Mouse (Mus musculus) urinary bladder, postnatal 10 days (tissue): Measurements from ENCODE around the gene Gli2.

Source experiments
- DNase-seq: peaks from one replicate; pipeline ENCODE4 v3.0.0; 2022; ENCODE audit warnings: low spot score

Gli2 gene

DNA sequence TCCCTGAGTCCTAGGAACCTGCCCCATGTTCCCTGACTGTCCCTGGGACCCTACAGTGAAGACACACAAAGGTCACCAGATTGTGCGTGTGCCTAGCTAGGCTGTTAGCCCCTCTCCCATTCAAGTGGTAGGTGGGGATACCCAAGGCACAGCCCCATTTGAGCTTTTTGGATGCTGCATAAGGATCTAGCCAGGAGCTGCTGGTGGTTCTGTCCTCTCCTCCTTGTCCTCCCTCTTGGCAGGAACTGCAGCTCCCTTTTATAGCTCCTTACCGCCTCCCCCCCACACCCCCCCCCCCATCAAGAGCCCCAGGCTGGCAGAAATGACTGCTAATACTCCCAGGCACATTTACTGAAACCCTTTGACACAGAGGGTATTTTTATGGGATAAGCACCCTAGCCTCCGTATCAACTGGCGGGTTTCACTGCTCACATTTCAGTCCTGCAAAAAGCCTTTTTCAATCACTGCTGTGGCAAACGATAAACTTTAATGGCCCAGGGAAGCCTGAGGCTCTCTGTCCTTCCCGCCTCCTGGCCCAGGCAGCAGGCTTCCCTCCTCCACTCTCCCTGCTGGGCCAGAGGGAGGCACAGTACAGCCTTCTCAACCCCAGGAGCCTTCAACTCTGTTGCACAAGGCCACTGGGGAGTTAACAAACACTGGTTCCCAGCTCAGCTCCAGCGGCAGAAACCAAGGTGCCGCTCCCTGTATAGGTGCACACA is 151.4 kb downstream of the Gli2 start:
- no peak for DNase-seq

DNA sequence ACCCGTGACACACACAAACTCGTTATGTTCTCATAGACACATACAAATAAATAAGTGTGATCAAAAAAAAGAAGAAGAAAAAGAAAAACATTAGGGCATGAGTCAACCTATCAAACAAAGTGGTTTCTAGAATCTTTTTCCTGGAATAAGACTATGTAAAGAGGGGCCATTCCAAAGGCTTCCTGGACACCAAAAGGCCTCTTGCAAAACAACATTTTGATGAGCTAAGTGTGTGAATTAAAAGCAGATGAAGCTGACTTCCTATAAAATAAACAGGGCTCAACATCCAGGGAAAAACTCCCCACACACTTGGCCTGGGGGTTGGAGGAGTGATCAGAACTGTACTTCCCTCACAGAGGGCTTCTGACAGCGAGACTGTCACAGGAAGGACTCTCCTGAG is 155.1 kb downstream of the Gli2 start:
- DNase-seq, result no peak

DNA sequence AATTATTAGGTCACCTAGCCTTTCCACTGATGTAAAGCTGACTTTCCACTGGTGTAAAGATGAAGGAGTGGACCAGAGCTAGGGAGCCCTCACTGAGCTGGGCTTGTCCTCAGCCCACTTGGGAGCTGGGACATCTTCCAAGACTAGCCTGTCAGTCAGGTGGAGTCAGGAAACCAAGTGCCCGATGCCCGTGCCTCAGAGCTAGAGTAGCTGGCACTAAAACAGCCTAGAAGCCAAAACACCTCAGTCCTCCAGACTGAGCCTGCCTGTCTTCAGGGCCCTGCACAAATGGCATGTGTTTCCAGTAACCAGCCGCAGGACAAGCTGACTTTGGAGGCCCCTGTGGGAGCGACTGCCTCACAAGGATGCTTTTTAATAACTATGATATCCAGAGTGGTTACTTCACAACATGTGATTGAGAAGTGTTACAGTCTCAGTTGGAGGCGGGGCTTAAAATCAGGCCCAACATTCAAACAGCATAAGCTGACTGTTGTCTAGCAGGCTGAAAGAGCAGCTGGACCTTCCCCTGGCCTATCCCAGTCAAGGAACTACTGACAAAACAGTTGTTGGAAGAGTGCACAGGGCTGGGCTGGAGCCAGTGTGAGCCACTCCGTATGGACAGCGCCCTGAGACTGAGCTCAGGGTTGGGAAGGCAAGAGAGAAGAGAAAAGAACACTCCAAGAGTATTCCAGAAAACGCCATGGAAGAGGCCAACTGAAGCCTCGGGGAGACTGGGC is 158.2 kb downstream of the Gli2 start:
- no peak for DNase-seq

DNA sequence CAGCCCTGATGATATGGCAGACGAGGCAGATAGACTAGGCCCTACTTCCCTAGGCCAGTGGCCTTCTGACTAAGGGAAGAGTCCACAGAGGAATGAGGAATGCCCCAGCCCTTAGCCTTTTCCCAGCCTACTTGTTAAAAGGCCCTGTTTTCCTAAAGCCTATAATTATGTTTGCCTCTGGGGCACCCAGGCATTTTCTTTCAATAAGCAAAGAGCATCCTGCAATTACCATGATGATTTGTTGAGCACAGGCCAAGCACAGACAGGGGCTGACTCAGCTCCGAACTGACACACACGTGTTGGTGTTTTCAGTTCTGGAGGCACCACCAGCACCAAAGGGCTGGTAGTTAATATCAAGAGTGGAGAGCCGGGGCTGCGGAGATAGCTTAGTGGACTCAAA is 162.0 kb downstream of the Gli2 start:
- DNase-seq, result no peak

DNA sequence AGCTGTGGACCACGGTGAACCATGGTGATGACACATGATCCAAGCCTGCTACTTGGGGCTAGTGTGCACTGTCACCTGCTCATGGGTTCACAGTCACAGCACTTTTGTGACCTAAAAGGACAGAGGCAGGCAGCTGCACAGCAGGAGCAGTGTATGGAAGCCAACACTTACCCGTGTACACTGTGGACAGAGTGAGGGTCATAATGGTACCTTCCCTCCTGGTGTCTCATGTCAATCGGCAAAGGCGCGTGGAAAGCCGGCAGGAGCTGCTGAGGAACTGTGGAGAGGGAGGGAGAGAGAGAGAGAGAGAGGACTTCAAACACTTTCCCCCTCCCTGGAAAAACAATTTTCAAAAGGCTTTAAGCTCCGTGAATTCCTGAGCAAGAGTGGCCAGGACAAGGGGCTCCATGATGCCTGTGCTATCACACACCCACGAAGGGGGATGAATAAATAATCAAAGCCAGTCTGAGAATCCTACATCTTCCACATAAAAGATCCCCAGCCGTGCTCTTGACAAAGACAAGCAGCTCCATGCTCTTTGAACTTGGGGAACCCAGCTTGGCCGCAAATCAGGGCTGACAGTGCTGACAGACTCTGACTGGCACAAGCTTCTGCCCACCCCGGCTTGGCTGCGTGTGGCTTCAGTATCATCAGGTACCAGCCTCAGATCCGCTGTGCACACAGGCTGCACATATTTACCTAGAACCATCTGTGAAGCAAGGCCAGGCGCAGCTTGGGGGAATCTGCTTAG is 163.1 kb downstream of the Gli2 start:
- DNase-seq, result no peak

DNA sequence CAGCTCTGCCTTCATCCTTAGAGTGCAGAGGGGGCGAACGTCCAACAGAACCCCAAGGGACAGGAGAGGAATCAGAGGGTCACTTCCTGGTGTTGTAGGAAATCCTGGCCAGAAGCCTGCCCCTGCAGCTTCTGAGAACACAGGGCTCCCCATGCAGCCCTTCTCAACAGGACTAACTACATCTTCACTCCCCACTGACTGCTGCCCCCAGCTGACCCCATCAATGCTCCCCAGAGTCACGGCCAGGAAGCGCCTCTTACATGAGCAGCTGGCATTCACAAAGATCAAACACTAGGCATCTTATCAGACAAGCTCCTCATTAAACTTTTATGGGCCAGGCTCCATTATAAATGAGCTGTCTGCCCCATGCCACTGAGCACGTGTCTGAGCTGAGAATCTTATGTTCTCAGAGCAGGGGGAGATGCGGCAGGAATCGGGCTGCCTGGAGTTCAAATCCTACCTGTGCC is 172.6 kb downstream of the Gli2 start:
- DNase-seq, result no peak

DNA sequence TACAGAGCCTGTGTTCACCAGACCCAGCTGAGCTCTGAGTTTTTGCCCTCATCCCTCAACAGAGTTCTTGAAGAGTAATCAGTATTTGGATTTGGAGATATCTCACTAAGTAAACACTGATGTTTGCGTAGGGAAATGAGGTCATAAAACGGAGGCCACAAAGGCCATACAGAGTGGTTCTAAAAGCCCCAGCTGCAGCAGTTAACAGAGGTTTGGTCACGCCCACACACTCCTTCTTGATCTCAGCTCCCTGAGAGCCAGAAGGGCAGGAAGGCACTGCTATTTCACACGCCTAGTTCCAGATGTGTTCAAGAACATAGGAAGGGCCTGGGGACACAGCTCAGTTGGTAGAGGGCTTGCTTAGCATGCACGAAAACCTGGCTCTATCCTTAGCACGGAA is 175.1 kb downstream of the Gli2 start:
- DNase-seq, result no peak

DNA sequence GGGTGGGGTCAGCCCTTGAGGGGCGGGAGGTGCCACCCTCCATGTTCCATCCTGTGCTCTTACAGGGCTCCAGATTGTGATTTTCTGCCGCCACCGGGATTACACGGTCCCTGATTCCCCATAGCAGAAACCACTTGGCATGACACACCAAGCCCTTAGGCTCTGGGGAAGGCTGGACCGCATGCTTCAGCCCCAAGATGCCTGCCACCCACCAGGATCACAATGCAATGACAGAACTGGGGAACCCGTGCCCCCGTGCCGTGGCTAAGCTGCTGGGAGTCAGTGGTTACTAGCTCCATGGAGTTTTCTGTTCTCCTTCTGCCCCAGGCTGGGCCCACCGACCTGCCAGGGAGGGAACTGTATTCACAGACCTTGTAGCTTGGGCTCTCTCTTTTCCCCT is 178.2 kb downstream of the Gli2 start:
- no peak for DNase-seq

DNA sequence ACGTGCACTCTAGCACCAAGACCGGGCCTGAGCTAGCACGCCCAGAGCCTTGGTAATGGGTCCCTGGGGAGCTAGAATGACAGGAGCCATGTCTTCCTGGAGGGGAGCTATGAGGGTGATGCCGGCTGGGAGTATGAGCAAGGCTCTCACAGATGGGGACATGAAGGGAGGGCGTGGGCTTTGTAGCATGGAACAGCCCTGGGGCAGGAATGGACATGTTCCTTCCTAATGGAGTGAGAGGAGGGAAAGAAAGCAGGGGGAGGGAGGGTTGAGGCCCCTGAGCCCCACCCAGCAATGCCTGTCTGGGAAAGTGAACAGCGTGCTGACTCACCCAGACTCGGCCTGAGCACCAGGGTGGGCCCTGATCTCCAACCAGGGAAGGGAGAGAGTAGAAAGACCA is 179.9 kb downstream of the Gli2 start:
- DNase-seq, result no peak

DNA sequence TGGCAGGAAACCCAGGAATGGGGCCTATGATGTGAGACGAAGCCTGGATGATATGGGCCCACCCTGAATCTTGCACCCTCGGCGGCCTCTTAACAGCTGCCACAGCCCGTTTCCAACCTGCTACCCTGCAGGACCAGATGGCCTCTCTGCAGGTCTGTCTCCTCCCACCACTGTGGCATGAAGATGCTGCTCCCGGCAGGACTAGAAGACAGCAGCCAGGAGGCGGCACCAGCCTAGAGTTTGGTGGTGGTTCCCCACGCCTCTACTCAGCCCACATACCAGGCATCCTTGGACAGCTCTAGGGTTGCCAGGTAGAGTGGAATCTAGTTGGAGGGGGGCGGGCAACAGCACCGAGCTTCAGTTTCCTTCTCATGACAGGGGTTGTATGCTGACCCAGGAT is 188.7 kb downstream of the Gli2 start:
- DNase-seq, result no peak

DNA sequence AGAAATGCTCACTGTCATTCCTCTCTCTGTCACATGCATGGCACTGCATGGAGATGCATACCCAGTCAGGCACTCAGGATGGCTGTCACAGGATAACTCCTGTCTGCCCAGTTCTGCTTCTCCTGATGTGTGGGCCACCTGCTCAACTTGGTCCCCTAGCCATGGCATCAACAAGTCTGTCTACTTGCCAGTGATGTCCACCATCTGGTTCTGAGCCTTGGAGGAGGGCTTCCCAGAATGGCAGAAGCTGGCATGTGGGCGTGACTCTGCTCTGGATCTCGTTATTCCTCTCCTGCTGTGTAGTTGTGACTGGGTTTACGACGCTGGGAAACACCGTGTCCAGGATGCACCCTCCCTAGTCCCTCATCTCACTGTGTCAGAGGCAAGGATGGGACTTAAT is 189.4 kb downstream of the Gli2 start:
- no peak for DNase-seq

DNA sequence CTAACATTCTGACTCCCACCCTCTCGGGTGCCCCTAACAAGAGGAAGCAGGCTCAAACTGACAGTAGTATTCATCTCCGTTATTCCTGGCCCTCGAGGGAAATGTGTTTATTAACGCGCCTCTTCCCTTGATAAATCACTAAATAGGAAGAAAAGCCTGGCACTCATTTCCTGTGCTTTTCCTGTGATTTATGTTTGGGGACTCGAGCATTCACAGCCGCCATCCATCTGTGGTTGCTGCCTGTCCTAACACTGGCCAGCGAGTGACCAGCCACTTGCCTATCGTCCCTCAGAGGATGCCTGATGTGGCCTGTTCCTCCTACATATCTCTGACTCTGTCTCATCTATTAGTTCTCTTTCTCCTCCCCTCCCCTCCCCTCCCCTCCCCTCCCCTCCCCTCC is 195.3 kb downstream of the Gli2 start:
- no peak for DNase-seq

DNA sequence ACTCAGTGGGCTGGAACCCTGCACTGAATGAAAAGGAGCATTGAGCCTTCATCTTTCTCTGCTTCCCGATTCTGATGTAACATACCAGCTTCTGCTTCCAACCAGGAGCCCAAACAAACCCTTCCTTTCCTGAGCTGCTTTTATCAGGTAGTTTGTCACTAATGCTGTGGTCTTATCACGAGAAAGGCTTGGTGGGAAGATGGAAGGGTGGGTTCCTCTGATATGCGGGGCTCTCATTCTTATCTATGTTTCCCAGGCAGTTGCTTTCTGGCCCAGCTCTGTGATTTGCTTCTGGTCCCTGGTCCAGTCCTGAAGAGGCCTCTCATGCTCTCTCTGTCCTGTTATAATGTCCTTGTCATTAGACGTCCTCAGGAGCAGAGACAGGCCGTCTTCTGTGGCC is 222.8 kb downstream of the Gli2 start:
- no peak for DNase-seq

DNA sequence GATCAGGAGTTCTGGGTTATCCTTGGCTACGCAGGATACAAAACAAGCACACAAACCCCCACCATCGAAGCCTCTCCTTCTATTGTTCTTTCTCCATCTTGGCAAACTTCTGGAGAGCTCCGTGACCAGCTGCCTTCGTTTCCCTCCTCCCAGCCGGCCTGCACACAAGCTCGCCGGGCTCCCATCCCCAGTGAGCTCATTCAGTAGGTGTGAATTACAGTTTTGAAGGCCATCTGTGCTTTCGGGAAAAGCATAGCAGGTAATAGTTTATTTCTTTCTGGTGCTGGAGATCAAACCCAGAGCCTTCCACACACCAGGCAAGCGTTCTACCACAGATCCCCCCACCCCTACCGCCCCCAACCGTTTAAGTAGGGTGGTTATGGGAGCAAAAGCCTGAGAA is 226.8 kb downstream of the Gli2 start:
- no peak for DNase-seq

DNA sequence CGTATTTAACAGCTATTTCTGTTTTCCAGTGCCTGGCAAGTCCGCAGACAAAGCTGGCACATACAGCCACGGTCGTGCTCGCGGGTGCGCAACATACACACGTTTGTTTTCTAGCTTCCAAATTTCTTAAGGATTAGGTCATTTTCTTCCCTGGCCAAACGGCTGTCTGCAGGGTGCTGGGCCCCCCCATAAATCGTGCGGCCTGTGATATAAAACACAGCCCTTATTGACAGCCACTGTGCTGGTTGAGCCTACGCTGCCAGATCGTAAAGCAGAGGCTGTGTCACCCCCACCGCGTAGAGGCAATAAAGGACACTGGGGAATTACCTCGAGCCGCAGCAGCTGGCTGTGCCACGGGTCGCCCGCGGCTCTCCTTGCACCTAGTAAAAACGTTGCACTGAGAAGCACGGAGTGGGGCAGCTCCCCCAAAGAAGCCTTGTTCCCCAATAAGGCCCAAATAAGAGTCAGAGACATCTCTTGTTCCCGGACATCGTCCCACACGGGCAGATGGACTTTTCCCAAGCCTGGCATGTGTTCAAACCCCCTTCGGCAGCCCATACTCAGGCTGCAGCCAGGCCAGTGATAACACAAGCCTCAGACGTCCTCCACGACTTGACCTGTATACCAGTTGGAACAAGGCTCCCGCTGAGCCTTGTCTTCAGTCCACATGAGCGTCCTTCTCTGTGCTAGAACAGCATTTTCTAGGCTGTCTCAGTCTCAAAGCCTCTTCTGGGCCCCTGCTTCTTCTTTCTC is 227.8 kb downstream of the Gli2 start:
- no peak for DNase-seq

DNA sequence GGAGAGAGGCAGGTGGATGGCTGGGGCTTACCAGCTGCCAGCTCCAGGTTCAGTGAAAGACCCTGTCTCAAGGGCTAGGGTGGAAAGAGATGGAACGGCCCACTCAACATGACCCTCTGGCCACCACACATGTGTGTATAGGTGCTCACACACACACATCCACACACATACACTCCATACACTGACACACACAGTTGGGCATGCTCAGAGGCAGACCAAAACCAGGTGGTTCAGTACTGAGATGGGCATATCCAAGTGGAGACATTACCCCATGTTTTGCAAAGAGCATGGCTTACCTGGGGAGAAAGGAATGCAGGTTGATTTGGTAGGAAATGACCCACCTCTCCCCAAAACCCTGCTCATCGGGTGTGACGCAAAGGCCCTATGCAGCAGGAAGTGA is 228.4 kb downstream of the Gli2 start:
- no peak for DNase-seq

DNA sequence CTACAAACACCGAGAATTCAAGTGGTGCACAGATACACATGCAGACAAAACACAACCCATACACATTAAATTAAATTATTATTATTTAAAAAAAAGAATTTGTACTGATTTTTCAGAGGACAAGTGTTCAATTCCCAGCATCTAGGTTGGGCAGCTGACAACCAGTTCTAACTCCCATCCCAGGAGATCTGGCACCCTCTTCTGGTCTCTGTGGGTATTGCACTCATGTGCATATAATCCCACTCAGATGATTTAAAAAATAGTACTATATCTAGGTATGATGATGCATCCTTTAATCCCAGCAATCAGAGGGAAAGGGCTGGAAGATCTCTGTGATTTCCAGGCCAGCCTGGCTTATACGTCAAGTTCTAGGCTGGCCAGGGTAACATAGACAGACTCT is 231.2 kb downstream of the Gli2 start:
- DNase-seq, result no peak

DNA sequence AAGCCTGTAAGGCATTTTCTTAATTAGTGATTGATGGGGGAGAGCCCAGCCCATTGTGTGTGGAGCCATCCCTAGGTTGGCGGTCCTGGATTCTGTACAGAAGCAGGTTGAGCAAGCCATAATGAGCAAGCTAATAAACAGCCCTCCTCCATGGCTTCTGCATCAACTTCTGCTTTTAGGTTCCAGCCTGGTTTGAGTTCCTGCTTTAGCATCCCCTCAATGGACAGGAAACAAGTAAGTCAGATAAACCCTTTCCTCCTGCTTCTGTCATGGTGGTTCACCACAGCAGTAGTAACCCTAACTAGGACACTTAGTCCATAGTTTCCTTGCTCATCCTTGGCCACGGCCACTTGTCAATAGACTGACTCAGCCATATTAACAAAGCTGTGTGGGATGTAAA is 238.4 kb downstream of the Gli2 start:
- no peak for DNase-seq

DNA sequence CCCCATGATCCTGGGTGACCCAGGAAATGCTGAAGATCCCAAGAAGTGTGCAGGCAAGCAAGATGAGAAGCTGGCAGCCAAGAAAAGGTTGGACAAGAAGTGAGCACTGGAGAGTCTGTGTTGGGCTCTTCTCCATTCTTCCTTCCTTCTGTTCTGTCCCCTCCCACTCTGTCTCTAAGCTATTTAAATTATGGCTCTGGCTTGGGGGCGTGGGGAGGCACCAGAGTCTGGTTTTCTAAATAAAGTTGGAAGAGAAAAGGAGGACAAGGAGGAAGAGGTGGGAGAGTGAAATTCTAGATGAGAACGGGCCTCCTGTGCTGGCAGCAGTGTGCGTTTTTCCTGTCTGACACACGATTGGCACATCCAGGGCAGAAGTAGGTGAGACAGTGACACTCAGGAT is 243.1 kb downstream of the Gli2 start:
- DNase-seq, result no peak

DNA sequence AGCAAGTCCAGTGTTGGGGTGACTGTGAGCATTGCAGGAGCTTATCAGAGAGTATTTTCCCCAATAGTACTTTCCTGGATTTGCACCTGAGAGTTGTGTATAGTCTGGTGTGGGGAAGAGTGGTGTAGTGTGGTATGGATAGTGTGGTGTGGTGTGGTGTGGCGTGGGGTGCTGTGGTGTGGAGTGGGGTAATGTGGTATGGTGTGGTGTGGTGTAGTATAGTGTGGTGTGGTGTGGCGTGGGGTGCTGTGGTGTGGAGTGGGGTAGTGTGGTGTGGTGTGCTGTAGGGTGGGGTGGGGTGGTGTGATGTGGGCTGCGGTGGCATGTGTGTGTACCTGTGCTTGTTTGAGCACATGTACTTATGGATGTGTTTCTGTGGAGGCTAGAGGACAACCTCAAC is 246.7 kb downstream of the Gli2 start:
- no peak for DNase-seq

DNA sequence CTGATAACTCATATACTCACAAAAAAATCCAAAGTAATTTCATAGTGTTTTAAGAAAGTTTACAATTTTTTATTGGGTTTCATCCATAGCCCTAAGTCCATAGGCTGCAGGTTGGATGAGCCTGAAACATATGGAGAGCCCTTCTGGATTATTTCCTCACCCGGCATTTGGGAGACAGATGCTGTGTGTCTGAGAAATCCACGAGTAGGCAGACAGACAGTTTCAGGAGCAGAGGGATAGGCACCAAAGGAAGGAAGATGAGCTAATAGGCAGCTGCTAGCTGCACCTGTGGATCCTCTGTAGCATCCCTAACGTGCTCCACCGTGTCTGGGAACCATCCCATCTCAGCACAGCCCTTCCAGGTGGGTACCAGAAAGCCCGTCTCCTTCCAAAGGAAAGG is 251.3 kb downstream of the Gli2 start:
- DNase-seq, result no peak

DNA sequence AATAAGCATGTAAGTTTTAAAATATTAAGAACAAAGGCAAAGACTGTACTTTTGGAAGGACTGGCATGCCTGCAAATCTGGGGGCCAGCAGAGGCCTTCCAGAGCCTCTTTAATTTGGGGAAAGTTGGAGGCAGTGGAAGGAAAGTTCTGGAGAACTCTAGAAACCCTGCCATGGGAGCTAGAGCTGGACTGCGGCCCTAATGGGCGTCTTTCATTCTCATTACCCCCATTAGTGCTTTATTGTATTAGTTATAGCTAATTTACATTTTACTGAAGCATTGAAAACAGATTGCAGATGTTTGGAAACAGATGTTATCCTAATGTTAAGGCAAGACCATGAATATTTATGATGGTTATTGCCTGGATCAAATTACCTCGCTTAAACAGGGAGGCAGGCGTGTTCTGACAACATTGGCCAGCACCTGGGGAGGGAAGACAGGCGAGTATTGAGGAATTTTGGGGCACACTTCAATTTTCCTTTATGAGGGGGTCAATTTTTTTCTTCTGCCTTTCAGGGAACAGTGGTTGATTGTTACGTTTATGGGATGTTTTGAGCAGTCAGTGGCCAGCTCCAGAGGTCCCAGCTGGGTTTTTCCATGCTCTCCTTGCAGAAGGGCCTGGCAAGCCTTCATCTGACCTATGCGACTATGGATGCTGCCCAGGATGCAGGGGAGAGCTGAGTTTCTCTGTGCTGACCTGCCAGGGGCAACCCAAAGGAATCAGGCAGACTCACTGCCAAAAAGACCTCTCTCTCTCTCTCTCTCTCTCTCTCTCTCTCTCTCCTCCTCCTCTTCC is 253.9 kb downstream of the Gli2 start:
- no peak for DNase-seq
